Mouse (Mus musculus): ENCODE results near the gene Abcb4. TPM values are rescaled to one million over a fixed set of nuclear protein-coding genes. Genes with fewer than 3 reads are reported as not detected.
"Not testable (repeated sequence)": the region's sequence is repeated elsewhere in the genome, so short reads cannot be mapped to it uniquely, and the experiment has no call there.

The Abcb4 gene
- 1 to 10 TPM; 5.8 to 8.0 (median 6.7) TPM for total RNA-seq (2022)

DNA sequence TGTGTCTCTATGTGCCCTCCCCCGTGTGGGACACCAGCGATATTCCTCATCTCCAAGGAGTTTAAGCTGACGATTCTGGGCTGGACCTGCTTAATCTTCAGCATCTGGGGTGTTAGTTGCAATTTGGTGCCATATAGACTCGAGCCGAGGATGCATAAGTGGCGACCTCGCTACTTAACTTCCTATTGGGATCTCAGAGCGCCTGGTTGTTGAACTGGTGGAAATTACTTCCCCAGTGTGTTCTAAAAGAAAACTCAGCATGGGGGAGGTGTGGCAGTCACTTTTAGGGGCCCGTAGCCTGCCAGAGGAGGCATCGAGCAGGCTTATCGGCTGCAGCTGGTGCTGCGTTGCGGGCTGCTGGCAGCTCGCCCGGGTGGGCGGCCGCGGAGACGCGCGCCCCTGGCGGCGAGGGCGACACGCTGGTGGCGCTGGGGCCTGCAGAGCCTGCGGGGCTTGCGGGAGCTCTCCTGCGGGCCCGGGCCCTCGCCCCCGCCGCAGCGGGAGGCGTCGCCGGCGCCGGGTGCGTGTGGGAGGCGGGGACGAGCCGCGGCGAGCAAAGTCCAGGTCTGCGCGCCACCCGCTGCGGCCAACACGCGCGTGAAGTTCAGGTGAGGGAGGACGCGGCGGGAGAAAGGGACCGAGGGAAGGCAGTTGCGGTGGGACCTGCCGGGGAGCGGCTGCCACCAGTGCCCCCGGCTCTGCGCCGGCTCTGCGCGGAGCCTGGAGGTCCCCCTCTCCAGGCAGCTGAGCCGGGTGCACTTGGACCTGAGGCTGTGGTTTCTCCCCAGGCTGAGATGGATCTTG, at the start of gene Abcb4:
TSS of gene Abcb4 (plus strand) at position 418 of the 804 bp plus-strand sequence.
- peak; percentile 17 to 61 for DNase-seq (ENCODE audit: low spot score in 2 of 2)

DNA sequence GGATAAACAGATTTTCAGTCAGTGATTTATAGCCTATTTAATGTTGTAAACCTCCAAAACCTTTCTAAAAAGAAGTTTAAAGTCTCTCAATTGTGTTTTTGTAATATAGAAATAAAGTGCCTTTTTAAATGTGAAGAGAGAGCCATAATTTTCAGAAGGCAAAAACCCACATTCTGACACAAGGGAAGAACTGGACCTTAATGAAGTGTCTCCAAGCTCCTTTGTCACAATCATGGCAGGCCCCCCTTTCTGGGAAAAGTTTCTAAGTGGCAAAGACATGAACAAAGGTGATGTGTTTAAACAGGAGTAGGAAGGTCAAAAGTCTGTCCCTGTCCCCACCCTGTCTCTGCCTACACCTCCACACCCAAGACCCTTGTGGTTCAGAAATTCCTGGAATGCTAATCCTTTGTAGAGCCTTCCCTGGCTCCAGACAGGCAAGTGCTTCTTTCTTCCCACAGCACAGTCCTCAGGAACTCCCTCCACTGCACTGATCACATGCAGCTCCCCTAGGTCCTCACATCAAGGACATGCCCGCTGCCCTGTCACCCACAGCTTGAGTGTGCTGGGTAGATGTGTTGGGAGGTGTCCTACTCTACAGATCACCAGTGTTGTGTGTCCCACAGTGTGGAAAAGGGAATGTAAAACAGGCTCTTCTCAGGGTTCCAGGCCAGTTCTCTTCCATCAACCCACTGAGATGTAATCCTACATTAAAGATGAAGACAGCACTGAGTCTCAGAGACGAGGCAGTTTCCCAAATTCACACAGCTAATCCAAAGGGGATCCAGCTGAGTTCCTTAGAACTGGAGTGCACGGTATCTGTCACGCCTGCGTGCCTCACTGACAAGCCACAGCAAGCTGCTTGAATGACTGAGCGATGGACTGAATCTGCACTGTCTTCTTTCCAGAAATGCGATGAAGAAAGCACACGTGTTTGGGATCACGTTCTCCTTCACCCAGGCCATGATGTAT, 44.6 kb upstream of the Abcb4 start:
- not testable (repeated sequence) for DNase-seq (ENCODE audit: low spot score in 2 of 2)

DNA sequence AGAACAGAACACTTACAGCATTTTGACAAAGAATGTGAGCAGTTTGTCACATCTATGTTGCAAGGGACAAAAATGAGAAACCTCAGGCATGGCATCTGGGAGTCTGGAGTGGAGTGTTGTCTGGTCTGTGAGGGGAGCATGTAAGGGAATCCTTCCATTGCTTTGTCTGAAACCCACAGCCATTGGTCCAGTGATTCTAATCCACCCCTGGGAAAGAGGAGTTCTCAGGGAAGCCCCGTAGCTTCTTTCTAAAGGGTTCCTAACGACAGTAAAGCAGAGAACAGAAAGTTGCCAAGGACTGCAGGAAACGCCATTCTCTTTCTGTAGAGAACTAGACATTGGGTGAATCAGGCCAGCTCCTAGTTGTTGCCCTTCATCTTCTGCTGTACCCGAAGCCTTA, 42.7 kb upstream of the Abcb4 start:
- no peak for DNase-seq (ENCODE audit: low spot score in 2 of 2)

DNA sequence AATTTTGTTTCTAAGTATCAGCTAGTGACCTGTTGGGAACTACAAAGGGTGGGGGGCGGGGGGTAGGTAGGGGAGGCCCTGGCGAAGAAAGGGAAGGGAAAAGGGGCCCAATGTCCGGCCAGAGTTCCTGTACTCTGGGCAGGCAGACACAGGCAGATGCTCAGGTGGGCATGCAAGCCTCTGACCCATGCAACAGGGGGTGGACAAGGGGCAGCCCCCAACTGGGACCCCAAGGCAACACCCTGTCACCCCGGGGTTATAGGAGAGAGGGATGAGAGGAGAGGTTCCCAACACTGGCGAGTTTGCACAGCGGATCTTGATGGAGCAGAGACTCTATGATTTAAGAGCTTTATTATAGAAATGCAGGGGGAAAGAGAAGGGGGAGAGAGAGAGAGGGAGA, 36.3 kb upstream of the Abcb4 start:
- DNase-seq (ENCODE audit: low spot score in 2 of 2), result no peak

DNA sequence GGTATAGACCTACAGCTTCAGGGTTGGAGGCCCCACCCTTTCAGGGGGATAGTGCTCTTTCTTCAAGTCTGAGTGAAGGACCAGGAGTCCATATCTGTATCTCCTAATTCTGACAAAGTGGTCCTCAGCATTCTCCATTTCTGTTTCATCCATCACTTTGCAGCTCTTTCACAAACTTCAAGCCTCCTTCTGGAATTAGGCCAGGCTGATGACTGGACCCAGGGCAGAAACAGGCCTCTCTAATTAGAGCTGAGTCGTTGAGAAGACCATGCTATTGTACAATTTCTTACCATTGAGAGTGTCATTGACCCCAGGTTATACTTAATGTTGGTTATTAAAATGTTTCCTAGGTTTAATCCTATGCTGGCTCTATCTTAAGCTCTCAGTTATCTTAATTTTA, 31.7 kb upstream of the Abcb4 start:
- no peak for DNase-seq (ENCODE audit: low spot score in 2 of 2)

DNA sequence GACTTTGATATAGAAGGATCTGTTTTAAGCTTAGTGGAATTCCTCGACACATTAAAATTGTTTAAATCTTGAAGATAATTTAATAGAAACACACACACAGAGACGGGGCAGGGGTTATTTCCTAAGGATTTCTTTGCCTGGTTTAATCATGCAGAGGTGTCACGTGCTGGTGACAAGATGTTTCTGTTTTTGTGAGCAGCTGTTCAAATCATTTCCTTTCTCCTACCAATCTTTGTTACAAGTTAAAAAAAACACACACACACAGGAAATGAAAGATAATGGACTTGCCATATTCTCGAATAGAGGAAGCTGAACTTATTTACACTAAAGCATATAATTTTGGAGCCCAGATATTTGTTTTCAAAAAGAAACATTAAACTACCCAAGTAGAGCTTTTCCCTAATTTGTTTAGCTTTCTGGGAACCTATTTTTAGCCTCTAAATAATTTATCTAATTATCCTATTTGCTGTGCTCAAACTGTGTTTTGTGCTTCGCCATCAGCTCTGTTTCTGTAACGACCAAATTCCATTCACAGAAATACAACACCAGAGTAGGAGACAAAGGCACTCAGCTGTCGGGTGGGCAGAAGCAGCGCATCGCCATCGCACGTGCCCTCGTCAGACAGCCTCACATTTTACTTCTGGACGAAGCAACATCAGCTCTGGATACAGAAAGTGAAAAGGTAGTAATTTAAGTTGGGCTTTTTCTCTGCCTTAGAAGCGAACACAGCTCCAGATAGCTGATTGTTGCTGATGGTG, 29.8 kb upstream of the Abcb4 start:
- DNase-seq (ENCODE audit: low spot score in 2 of 2), result no peak

DNA sequence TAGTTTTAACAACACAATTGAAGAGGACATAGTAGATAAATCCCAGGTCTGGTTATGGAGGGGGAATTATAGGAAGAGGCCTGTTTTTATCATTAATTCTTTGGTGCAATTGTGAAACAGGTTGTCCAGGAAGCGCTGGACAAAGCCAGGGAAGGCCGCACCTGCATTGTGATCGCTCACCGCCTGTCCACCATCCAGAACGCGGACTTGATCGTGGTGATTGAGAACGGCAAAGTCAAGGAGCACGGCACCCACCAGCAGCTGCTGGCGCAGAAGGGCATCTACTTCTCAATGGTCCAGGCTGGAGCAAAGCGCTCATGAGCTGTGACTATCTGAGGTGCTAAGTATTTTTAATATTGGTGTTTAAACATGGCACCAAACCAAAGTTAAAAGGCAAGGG, 27.9 kb upstream of the Abcb4 start:
- DNase-seq (ENCODE audit: low spot score in 2 of 2), result not testable (repeated sequence)

DNA sequence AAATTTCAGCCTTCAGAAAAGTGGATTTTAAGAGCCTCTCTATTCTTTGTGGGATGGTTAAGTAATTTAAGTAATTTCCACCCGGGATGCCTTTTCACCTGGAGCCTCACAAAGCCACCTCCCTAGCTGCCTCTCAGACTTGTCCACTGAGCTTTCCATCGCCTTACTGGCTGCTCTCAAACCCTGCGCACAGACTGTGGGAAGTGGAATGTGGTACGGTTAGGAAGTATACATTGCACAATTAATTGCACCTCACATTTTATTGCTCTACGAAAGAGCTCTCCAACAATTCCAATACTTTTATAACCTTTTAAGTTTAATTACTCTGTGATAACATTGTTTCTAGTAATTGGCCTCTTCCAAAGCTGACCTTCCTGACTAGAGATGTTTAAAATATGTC, 27.2 kb upstream of the Abcb4 start:
- no peak for DNase-seq (ENCODE audit: low spot score in 2 of 2)

DNA sequence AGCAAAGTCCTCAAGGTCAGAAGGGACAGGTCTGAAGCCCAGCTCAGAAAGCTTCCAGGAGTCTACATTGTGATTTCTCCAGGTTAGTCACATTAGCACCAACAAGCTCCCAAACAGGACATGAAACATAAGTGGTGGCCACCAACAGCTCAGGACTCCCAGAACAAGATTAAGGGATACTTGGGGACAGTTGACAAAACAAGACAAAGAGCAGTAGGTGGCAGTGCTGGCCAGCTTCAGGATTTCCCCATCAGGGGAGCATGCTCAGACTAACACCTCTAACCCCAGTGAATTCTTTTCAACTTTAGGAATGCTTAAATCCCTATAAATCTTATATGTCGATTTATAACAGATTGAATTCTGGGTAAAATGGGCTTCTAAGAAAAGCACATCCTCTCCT, 25.5 kb upstream of the Abcb4 start:
- no peak for DNase-seq (ENCODE audit: low spot score in 2 of 2)

DNA sequence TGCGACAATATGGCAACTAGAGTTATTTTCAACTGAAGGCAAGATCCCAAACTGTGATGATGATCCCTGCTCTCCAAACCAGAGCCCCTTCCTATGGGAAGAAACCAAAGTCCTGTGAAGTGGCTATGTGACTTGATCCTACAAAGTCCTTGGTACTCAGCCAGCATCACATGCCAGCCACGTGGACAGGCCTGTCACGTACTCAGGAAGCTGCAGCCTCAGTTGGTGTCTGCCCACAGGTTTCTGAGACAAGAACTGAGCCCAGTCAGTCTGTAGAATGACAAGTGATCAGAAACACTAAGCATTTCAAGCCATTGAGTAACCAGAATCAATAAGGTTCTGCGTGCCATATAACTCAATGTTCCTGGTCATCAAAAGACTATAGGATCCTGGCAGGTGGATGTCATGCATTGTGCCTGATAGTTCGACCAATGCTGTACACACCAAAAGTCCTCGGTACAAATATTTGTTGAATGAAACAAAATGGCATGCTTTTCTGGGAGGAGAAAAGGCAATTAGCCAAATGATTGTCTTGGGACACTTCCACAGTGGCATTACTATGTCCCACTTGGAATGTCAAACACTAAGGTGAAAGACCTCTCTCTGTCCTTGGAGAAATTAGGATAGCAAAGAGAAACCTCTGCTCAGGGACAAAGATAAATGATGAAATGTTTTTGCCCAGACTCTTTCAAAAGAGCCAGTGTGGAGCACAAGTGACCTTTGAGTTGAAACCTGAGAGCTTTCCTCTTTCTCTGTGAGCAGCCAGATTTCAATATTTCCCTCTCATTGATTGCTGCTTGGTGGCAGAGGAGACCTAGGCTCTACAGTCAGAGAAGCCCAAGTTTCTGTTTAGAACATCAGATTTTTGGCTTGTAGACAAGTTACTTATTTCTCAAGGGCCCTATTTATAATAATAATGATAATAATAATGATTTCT, 20.3 kb upstream of the Abcb4 start:
- no peak for DNase-seq (ENCODE audit: low spot score in 2 of 2)

DNA sequence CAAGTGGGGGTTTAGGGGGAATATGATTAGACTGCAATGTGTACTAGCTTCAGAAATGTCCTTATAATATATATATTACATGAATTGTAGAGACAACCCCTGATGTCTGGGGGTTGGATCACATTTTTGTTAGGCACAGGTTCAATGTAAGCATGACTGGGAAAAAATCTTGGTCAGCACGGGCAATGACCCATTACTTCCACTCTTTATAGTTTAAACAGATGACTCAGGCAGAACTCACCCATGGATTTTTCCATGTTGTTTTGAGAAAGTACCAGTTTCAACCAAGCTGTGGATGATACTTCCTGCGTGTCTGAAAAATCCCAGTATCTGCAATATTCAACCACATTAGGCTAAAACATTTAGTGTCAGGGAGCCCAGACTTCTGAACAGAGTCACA, 16.4 kb upstream of the Abcb4 start:
- no peak for DNase-seq (ENCODE audit: low spot score in 2 of 2)

DNA sequence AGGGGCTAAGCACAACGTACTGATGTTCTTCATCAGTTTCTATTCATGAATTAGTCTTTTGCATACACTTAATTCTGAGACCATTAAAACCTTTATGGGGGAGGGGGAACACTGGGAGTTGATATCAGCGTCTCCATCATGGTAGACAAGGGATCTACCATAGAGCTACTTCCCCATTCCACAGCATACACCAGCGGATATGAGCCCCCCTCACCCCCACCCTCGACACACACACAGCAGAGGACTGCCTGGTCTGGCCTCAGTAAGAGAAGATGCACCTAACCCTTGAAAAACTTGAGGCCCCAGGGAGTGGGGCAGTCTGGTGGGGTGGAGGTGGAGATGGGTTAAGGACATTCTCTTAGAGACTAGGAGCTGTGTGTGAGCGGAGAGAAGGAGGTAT, 15.7 kb upstream of the Abcb4 start:
- no peak for DNase-seq (ENCODE audit: low spot score in 2 of 2)

DNA sequence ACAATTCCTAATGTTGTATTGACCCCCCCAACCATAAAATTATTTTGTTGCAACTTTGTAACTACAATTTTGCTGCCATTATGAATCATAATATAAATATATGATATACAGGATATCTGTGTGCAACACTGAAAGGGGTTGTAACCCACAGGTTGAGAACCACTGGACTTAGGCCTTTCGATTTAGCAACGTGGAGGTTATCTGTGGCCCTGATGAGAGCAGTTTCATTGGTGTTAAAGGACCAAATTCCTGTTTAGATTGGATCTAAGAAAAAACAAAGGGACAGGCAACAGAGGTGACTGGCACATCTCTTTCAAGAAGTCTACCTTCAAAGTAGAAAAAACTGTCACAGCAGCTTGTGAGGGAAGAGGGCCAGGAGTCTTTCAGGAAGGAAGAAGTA, 7.7 kb upstream of the Abcb4 start:
- DNase-seq (ENCODE audit: low spot score in 2 of 2), result no peak

DNA sequence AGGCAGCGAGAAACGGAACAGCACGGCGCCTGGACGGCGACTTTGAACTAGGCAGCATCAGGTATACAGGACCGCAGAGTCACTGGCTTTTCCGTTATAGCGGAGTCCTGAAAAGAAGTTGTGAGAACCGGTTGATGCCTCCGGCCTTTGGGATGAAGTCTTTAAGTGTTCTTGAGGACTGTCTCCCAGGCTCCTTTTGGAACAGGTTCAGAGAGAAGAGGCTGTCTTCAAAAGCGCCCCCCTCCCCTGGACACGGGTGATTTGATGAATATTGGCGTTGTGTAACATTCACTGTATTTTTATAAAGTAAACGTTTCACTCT, 548 bp downstream of the Abcb4 start:
- no peak for DNase-seq (ENCODE audit: low spot score in 2 of 2)

DNA sequence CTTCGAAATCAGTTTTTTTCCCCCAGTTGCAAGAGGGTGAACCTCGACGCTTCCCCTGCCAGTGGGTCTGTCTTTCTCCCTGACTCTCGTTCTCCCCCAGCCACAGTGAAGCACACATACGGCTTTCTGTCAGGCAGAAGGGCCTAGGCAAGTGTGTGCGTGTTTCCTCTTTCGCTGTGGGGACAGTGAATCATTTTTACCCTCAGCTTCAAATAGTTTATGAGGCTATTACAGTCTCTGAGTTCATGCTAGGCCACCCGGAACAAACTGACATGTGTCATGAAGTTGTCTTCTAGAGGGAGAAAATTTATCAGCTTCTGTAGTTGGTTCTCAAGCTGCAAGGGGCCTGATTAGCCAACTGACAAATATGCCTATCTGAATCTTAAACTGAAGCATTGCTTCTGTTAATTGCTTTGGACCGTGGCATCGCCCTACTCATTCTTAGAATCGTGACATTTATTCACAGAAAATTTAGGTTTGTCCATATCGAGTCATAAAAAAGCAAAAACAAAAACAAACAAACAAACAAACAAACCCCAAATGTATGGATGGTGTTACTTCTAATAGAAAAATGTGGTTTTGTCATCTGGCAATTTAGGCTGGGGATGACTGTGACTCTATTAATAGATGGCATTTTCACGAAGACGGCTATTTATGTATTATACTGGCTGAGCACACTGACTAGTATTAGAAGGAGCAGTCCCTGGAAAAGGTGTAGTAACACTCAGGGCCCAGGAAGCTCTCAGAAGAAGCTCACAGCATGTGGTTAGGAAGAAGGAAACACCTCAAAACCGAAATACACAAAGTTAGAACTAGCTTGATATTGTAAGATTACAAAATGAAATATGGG, 1.3 kb downstream of the Abcb4 start:
- DNase-seq (ENCODE audit: low spot score in 2 of 2), result no peak

DNA sequence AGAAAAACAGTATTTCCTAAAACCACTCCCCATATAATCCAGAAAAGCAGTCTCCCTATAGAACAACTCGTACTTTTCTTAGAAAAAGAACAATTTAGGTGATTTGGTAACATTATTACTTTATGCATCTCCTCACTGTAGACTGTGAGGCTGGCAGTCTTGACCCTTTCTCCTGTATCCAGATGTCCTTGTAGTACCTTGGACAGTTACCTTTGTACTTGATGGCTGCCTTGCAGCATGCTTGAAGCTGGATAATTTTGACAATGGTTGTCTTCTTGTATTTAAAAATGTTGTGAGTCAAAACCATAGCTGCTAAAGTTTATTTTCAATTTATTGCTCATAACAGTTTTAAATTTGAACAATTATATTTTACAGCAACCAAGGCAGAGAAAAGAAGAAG, 2.7 kb downstream of the Abcb4 start:
- DNase-seq (ENCODE audit: low spot score in 2 of 2), result no peak

DNA sequence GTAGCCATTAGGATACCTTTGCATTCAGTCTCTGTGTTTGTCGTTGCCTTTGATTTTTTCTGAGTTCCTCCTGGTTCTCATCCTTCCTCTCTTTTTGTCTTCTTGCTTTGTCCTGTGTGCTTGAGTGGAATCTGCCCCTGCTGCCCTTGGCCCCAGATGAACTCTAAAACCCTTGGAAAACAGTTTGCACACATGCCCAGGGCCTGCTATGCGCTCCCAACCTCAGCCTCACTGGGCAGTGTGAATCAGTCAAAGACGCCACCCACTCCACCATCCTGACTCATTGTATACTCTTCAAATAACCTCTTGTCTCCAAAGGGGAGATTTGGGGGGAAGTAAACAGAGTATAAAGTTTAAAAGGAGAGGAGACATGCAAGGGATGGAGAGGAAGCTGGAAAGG, 4.7 kb downstream of the Abcb4 start:
- no peak for DNase-seq (ENCODE audit: low spot score in 2 of 2)

DNA sequence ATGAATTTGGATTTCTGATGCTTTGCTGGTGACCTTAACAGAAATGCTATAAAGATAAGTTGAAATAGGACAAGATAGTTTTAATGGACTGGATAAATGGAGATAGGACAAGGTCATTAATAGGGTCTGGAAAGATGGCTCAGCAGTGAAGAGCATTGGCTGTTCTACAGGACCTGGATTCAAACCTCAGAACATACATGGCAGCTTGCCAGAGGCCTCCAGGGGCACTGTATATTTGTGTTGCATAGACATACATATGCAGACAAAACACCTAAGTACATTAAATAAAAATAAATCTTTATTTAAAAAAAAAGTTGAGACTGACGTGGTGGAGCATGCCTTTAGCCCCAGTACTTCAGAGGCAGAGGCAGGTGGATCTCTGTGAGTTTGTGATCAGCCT, 7.5 kb downstream of the Abcb4 start:
- DNase-seq (ENCODE audit: low spot score in 2 of 2), result no peak

DNA sequence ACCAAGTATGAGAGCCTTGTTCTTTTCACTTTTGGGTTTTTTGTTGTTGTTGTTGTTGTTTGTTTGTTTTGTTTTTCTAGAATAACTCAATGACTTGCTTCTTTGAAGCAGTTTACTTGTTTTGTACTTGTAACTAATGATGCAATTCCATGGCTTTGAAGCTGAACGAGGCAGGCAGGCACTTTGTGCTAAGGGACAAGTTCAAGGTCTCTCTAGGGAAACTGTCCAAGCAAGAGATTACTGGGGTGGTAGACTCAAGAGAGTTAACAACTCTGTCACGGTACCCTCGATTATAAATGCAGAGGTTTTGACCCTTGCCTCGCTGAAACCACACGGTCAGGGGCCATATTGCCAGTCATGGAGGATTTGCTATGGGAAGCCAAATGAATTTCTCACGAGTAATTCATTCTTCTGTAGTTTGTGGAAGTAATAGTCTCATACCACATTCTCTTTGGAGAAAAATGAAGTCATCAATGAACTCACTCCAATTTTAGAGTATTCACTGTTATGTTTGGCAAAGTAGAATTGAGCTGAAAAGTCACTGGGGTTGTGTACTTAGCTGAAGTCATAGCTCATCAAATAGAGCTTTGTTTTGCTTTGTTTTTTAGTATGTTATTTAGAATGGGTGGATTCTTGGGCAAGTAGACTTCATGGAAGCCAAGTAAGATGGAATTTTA, 8.8 kb downstream of the Abcb4 start:
- no peak for DNase-seq (ENCODE audit: low spot score in 2 of 2)

Data from layer of hippocampus, adult 8-10 months (tissue).